Mouse (Mus musculus): ENCODE results near the gene Tll1. TPM values are rescaled to one million over a fixed set of nuclear protein-coding genes. Genes with fewer than 3 reads are reported as not detected.
A peak's percentile ranks its signal among the peaks of the same experiment; 100 is the strongest.

Gene Tll1
- 1.9 TPM in 2 replicates for polyA plus RNA-seq (2015; fragmentation: Nextera tagmentation; extraction: Ambion mirVana)

DNA sequence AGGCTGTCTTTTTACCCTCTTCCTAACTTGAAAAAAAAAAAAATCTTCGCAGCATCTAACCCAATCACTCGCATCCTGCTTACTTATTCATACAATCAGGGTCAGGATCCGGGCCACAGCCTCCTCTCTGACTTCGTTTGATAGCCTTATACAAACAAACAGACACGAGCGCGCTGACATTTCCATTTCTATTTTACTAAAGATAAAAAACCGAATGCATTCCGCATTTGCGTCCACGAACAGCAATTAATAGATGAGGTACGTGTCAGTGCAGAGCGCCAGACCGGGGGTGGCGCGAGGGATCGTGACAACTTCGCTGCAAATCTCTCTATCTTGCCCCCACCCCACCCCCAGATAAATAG, at the start of gene Tll1:
Gene Tll1 (minus strand): TSS at position 248 of the 362 bp plus-strand sequence.
- Histone ChIP-seq H3K36me3 (no peaks in the 10 kb centered on the region), H3K4me1 (peaks cover 21% of the 10 kb centered on the region), H3K27ac (replicated peaks) (0 out of 2 replicates have a peak within 1 kb of the TSS, but pooled peaks have one; percentile 23), H3K9ac (replicated peaks) (peak within 1 kb of the TSS; percentile 71), H3K9me3 (no peaks in the 10 kb centered on the region), H3K4me3 (peak within 1 kb of the TSS; percentile 81), H3K4me2 (replicated peaks) (peak within 1 kb of the TSS; percentile 99), H3K27me3 (peaks cover 11% of the 10 kb centered on the region; the same call in 1 of the 2 replicates)
- under 1% methylated on average over 18 of the region's 18 CpGs for WGBS
- peak; percentile 19 for ATAC-seq (replicated peaks)

DNA sequence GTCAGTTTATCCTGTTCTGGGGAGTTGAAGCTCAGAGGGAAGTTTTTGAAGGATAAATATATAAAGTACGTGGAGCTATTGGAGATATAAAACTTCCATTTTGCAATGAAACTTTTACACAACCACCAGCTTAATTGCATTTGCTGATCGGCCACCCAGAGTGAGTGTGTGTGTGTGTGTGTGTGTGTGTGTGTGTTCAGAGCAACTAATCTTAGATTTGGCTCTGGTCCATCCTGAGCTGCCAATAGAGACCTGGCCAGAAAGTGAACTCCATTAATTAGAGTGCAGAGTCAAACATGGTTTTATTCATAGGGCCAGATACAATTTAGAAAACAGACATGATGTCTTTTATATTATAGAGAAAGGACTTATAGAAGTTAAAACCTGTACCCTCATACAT, 32.6 kb upstream of the Tll1 start:
- Histone ChIP-seq H3K9me3 (no peaks in the 10 kb centered on the region), H3K4me1 (no peaks in the 10 kb centered on the region), H3K4me2 (replicated peaks) (no peak overlapping the region), H3K9ac (replicated peaks) (no peak overlapping the region), H3K27me3 (no peaks in the 10 kb centered on the region), H3K27ac (replicated peaks) (no peak overlapping the region), H3K4me3 (no peak overlapping the region), H3K36me3 (no peaks in the 10 kb centered on the region)
- 73% methylated on average over 2 of the region's 2 CpGs for WGBS
- ATAC-seq (replicated peaks), result no peak

DNA sequence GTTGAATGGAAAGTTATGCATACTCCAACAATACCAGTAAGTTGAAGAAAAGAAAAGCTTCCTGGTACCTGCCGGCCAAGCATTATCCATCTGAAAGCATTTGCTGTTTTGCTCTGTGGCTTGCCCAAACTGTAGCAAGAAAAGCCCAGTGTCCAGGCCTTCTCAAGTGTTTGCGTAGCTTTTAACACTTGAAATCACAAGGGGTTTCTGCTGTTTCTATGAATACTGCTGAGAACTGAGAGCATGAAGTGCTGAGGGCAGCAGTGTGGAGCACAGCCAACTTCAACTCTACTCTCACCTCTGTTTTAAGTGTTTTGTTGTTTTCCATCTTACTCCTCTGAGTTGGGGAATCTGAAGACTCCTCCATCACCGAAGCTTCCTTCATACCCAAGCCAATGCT, 15.5 kb upstream of the Tll1 start:
- no peaks in the 10 kb centered on the region for H3K27me3 ChIP-seq
- H3K9me3 ChIP-seq, result no peaks in the 10 kb centered on the region
- no peak overlapping the region for H3K4me2 ChIP-seq (replicated peaks)
- H3K4me1 ChIP-seq, result no peaks in the 10 kb centered on the region
- H3K9ac ChIP-seq (replicated peaks), result no peak overlapping the region
- no peak for ATAC-seq (replicated peaks)
- 70% methylated on average over 3 of the region's 3 CpGs for WGBS
- no peak overlapping the region for H3K27ac ChIP-seq (replicated peaks)
- no peak overlapping the region for H3K4me3 ChIP-seq
- H3K36me3 ChIP-seq, result no peaks in the 10 kb centered on the region

DNA sequence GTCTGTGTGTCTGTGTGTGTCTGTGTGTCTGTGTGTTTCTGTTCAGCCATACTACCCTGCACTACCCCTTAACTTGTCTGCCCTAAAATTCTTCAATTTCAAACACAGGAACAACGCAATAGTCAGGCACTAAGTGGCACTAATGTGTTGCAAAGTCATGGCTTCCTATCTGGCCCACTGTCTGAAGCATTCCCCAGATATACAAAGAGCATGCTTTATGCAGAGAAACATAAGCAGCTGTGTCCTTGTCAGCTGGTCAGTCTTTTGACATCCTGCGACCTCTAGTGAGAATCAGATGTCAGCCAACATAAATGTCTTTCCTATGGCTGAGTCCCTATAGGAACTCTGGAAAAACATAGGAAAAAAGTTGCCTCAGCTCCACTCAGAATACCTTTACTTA, 11.6 kb upstream of the Tll1 start:
- 45% methylated on average over 2 of the region's 2 CpGs for WGBS
- Histone ChIP-seq H3K27me3 (no peaks in the 10 kb centered on the region), H3K27ac (replicated peaks) (no peak overlapping the region), H3K9me3 (no peaks in the 10 kb centered on the region), H3K4me1 (peaks cover 8% of the 10 kb centered on the region), H3K4me3 (no peak overlapping the region), H3K4me2 (replicated peaks) (no peak overlapping the region), H3K9ac (replicated peaks) (no peak overlapping the region), H3K36me3 (no peaks in the 10 kb centered on the region)
- no peak for ATAC-seq (replicated peaks)

DNA sequence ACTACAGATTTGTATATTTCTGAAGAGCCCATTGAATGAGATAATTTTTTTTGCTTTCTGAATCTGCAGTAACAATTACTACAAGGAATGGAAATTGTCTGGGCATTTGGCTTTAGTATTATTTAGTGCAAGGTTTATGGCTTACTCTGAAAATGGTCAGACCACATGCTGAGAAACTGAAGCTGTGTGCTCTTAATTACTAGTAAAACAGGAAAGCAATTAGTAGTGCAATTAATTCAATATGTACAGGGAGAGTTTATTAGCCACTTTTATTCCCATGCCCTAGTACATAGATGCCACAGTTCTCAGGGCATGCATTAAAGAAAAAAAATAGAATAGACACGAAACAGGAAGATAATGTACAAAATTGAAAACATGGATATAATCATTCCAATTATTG, 10.2 kb upstream of the Tll1 start:
- Histone ChIP-seq H3K27me3 (no peaks in the 10 kb centered on the region), H3K9me3 (no peaks in the 10 kb centered on the region), H3K27ac (replicated peaks) (no peak overlapping the region), H3K4me3 (no peak overlapping the region), H3K9ac (replicated peaks) (no peak overlapping the region), H3K4me2 (replicated peaks) (no peak overlapping the region), H3K4me1 (peaks cover 8% of the 10 kb centered on the region), H3K36me3 (no peaks in the 10 kb centered on the region)
- WGBS, result 27% methylated on average over 1 of the region's 1 CpGs
- ATAC-seq (replicated peaks), result no peak

DNA sequence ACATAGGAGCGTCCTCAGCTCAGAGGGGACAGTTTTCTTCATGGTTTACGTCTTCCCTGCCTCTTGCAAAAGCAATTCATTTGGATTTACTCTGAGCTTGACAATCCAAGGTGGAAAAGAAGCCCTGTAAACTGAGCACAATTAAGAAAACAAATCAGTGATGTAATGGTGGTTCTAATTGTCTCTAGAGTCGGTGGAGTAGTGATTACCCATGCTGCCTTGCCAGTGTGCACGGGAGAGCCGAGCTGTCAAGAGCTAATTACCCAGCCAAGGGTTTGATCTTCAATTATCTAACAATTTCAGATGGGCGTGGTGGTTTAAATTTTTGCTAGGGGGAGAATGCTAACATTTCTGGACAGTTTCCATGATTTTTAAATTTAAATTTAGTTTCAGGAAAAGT, 9.3 kb upstream of the Tll1 start:
- H3K4me3 ChIP-seq, result no peak overlapping the region
- peak; percentile 93 for ATAC-seq (replicated peaks)
- peaks cover 8% of the 10 kb centered on the region for H3K4me1 ChIP-seq
- H3K9me3 ChIP-seq, result no peaks in the 10 kb centered on the region
- no peaks in the 10 kb centered on the region for H3K27me3 ChIP-seq
- 10% methylated on average over 6 of the region's 6 CpGs for WGBS
- H3K4me2 ChIP-seq (replicated peaks), result no peak overlapping the region
- no peaks in the 10 kb centered on the region for H3K36me3 ChIP-seq
- H3K9ac ChIP-seq (replicated peaks), result no peak overlapping the region
- no peak overlapping the region for H3K27ac ChIP-seq (replicated peaks)

DNA sequence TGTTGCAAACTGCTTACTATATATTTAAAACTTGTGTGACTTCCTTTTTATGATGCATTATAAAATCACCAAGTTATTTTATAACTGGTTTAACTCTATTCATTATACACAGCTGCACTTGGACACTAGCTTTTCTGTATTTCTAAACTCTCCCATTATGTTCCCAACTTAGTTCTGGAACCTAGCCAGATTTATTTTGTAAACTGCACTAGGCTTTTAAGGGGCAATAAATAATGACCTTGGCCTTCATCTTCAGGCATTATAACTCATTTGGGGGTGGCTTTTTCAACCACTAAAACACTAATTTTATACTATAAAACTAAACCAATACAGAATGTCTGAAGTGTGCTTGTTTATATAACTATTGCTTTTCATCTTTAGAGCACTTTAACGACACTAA, 8.8 kb upstream of the Tll1 start:
- Histone ChIP-seq H3K9ac (replicated peaks) (no peak overlapping the region), H3K4me3 (no peak overlapping the region), H3K36me3 (no peaks in the 10 kb centered on the region), H3K27ac (replicated peaks) (no peak overlapping the region), H3K27me3 (no peaks in the 10 kb centered on the region), H3K4me1 (peaks cover 8% of the 10 kb centered on the region), H3K4me2 (replicated peaks) (no peak overlapping the region), H3K9me3 (no peaks in the 10 kb centered on the region)
- no peak for ATAC-seq (replicated peaks)
- 22% methylated on average over 1 of the region's 1 CpGs for WGBS

DNA sequence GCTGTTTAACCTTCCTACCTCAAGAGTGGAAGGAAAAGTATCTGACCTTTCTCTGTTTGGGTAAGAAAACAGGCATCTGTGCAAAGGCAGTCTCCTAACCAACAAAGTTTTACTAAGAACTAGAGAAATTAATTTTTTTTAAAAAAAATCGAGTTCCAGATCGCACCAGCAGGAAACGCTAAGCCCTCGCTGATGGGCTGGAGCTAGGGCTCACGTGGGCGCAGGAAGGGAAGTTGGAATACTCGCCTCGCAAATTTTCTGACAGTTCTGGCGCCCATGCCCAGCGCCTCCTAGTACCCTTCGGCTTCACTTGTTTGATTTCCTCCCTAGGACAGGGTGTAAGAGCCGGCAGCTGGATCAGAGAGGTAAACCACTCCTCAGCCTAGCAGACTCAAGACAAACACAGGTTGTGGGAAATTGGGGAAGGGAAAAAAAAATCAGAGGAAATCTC, 365 bp upstream of the Tll1 start:
- H3K9ac ChIP-seq (replicated peaks), result peak overlapping the region; percentile 71
- peak; percentile 50 for ATAC-seq (replicated peaks)
- H3K9me3 ChIP-seq, result no peaks in the 10 kb centered on the region
- no peaks in the 10 kb centered on the region for H3K36me3 ChIP-seq
- peaks cover 21% of the 10 kb centered on the region for H3K4me1 ChIP-seq
- no peak overlapping the region for H3K27ac ChIP-seq (replicated peaks)
- H3K4me2 ChIP-seq (replicated peaks), result peak overlapping the region; percentile 99
- under 1% methylated on average over 12 of the region's 12 CpGs for WGBS
- H3K27me3 ChIP-seq, result peaks cover 11% of the 10 kb centered on the region; the same call in 1 of the 2 replicates
- peak overlapping the region; percentile 81 for H3K4me3 ChIP-seq

DNA sequence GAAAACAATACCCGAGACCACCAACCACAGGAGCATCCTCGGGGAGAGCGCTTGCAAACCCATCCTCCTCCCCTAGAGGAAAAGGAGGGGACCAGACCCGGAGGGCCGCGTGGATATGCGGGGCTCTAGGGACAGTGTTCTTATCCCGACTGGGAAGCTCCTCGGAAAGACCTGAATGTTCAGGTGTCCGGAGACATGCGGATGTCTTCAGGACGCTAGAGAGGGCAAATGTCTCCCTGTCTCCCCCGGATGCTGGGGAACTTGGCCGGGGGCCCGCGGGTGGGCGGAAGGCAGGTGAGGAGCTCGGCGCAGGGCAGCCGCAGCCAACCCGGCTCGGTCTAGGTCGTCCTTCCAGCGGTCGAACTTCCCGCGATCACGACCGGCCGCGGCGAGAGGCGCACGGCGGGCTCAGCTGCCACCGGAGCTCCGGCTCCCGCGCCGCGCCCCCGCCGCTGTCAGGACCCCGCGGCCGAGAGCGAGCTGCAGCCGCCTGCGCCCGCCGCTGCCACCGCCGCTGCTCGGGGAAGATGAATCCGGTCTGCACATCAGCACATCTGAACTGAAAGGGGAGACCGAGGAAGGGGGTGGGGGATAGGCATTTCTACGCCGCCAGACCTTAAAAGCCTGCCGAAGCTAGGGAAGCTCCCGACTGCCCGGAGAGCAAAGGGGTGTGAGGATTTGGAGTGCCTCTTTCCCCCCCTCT, 599 bp downstream of the Tll1 start:
- Histone ChIP-seq H3K27me3 (peaks cover 11% of the 10 kb centered on the region; the same call in 1 of the 2 replicates), H3K9ac (replicated peaks) (peak overlapping the region; percentile 71), H3K4me1 (peaks cover 21% of the 10 kb centered on the region), H3K36me3 (no peaks in the 10 kb centered on the region), H3K9me3 (no peaks in the 10 kb centered on the region), H3K4me2 (replicated peaks) (peak overlapping the region; percentile 99), H3K27ac (replicated peaks) (0 out of 2 replicates have a peak overlapping the region, but pooled peaks have one; percentile 23), H3K4me3 (peak overlapping the region; percentile 81)
- under 1% methylated on average over 59 of the region's 61 CpGs for WGBS
- peak; percentile 81 for ATAC-seq (replicated peaks)

DNA sequence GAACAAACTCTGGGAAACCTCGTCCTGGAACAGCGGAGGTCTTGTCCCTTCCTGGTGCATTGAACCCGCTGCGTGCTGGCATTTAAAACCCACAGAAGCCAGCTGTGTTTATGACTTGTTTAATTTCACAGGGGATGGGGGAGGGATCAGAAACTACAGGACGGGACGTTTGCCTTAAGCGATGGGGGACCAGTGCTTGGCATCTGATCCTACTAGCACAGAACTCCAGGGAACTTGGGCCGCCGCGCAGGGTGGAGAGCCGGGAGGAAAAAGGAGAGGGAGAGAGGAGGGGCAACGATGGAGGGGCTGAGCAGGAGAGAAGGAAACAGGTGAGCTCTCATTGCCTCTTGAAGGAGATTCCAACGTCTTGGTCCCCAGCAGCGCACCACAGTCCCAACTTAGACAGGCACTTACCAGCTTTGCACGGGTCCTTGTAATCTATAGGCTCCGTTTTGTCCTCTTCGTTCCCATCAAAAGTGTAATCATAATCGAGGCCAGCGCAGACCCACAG, 1.2 kb downstream of the Tll1 start:
- peak overlapping the region; percentile 81 for H3K4me3 ChIP-seq
- peaks cover 11% of the 10 kb centered on the region; the same call in 1 of the 2 replicates for H3K27me3 ChIP-seq
- H3K9ac ChIP-seq (replicated peaks), result peak overlapping the region; percentile 71
- peaks cover 21% of the 10 kb centered on the region for H3K4me1 ChIP-seq
- WGBS, result under 1% methylated on average over 19 of the region's 19 CpGs
- 0 out of 2 replicates have a peak overlapping the region, but pooled peaks have one; percentile 23 for H3K27ac ChIP-seq (replicated peaks)
- no peaks in the 10 kb centered on the region for H3K9me3 ChIP-seq
- peak overlapping the region; percentile 99 for H3K4me2 ChIP-seq (replicated peaks)
- H3K36me3 ChIP-seq, result no peaks in the 10 kb centered on the region
- peak; percentile 59 for ATAC-seq (replicated peaks)

DNA sequence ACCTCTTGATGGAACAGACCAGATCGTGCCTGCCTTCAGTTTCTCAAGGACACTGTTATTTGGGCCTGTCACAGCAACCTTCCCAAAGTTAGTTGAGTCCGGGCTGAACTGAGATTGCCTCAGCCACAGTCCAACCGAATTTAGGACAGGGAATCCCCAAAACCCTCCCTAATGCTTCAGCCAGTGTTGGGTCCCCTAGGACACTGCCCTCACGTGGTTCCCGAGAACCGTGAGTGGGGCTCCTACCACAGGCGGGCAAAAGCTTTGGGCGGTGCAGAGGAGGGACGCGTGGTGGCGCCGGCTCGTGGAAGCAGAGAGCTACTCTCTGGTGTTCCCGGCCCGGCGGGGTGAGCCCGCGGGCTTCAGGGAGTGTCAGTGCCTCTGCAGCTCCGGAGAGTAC, 1.9 kb downstream of the Tll1 start:
- Histone ChIP-seq H3K9me3 (no peaks in the 10 kb centered on the region), H3K9ac (replicated peaks) (0 out of 2 replicates have a peak overlapping the region, but pooled peaks have one; percentile 71), H3K27me3 (peaks cover 11% of the 10 kb centered on the region; the same call in 1 of the 2 replicates), H3K4me2 (replicated peaks) (peak overlapping the region; percentile 99), H3K27ac (replicated peaks) (no peak overlapping the region), H3K4me3 (peak overlapping the region; percentile 81), H3K36me3 (no peaks in the 10 kb centered on the region), H3K4me1 (peaks cover 21% of the 10 kb centered on the region)
- 2% methylated on average over 19 of the region's 19 CpGs for WGBS
- ATAC-seq (replicated peaks), result peak; percentile 72

DNA sequence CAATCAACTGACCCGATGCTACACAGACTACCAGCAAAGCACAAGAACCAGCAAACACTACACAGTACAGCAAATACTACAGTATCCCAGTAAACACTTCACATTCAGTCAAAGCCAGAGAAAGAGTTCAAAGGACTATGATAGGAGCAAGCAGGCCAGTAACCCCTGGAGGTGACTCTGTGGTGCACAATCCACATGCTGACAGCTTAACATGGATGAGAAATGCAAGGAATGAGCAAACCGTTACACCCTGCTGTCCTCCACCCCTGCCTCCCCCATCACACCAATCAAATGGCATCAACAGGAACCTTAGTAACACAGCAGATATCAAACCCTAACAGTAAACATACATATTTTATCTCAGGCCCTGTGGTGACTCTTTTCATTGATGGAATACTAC, 7.7 kb downstream of the Tll1 start:
- WGBS, result 89% methylated on average over 2 of the region's 2 CpGs
- no peak for ATAC-seq (replicated peaks)

More for the DNA sequence above, 7.7 kb downstream of the Tll1 start:
- Histone ChIP-seq H3K27me3 (no peaks in the 10 kb centered on the region), H3K9ac (replicated peaks) (no peak overlapping the region), H3K36me3 (no peaks in the 10 kb centered on the region), H3K4me3 (no peak overlapping the region), H3K4me1 (no peaks in the 10 kb centered on the region), H3K27ac (replicated peaks) (no peak overlapping the region), H3K4me2 (replicated peaks) (no peak overlapping the region), H3K9me3 (no peaks in the 10 kb centered on the region)
